Mouse (Mus musculus): ENCODE results near the gene Mctp2. TPM values are rescaled to one million over a fixed set of nuclear protein-coding genes. Genes with fewer than 3 reads are reported as not detected.

Mctp2 gene
- total and polyA plus RNA-seq, 3 experiments, result not detected

- Histone ChIP-seq H3K79me2 (ENCODE audit: control insufficient read depth, insufficient read depth, low read length, poor library complexity) (no peaks in the 10 kb centered on the region), H3K9ac (ENCODE audit: control insufficient read depth, low read depth, low read length, poor library complexity, severe bottlenecking) (no peak overlapping the region), H3K4me1 (ENCODE audit: control insufficient read depth in 1 of 2, insufficient read depth in 2 of 2, low read length in 2 of 2) (no peaks in the 10 kb centered on the region), H3K9me3 (replicated peaks; ENCODE audit: insufficient read depth, low read length) (no peaks in the 10 kb centered on the region), H3K27me3 (ENCODE audit: control insufficient read depth in 1 of 2, insufficient read depth in 2 of 2, low read length in 2 of 2) (no peaks in the 10 kb centered on the region), H3K4me3 (ENCODE audit: control insufficient read depth in 1 of 2, insufficient read depth in 1 of 2, low read depth in 2 of 2, low read length in 2 of 2) (no peak overlapping the region), H3K27ac (ENCODE audit: control insufficient read depth, low read depth, low read length) (no peak overlapping the region), H3K36me3 (ENCODE audit: control insufficient read depth in 1 of 2, insufficient read depth in 2 of 2, low read length in 2 of 2) (no peaks in the 10 kb centered on the region)
- TF ChIP-seq POLR2AphosphoS2 (IDR thresholded peaks at IDR 0.05; ENCODE audit: low read length) (no peak), ELF1 (IDR thresholded peaks at IDR 0.05; ENCODE audit: low read depth, low read length) (no peak), USF2 (IDR thresholded peaks at IDR 0.05; ENCODE audit: borderline replicate concordance in 1 of 2, insufficient read depth in 1 of 2, low read depth in 1 of 2, low read length in 2 of 2) (no peak), TAL1 (IDR thresholded peaks at IDR 0.05; ENCODE audit: low read length) (no peak), ZC3H11A (IDR thresholded peaks at IDR 0.05; ENCODE audit: low read depth, low read length) (no peak), BHLHE40 (IDR thresholded peaks at IDR 0.05; ENCODE audit: borderline replicate concordance, low read depth, low read length) (no peak), MAFK (IDR thresholded peaks at IDR 0.05; ENCODE audit: borderline replicate concordance, low read depth, low read length) (no peak), MEF2A (IDR thresholded peaks at IDR 0.05; ENCODE audit: extremely low read depth, insufficient replicate concordance, low read depth, low read length, poor library complexity, severe bottlenecking) (no peak), E2F4 (IDR thresholded peaks at IDR 0.05; ENCODE audit: borderline replicate concordance, low read depth, low read length) (no peak), SIN3A (IDR thresholded peaks at IDR 0.05; ENCODE audit: low read length) (no peak), KAT2A (conservative IDR thresholded peaks at IDR 0.05; ENCODE audit: low read depth, low read length) (no peak), UBTF (IDR thresholded peaks at IDR 0.05; ENCODE audit: borderline replicate concordance, insufficient read depth, low read depth, low read length) (no peak), POLR2A (IDR thresholded peaks at IDR 0.05; ENCODE audit: control insufficient read depth in 1 of 2, insufficient read depth in 1 of 2, low read depth in 1 of 2, low read length in 2 of 2, poor library complexity in 1 of 2) (no peak)
- DNase-seq (ENCODE audit: low read depth, low spot score), result no peak
Observed at GRCm38 (mm10) chr7:72269994-72270393, 36.4 kb downstream of the Mctp2 start.

- H3K27ac ChIP-seq (ENCODE audit: control insufficient read depth, low read depth, low read length), result no peak overlapping the region
- H3K4me3 ChIP-seq (ENCODE audit: control insufficient read depth in 1 of 2, insufficient read depth in 1 of 2, low read depth in 2 of 2, low read length in 2 of 2), result no peak overlapping the region
- no peaks in the 10 kb centered on the region for H3K9me3 ChIP-seq (replicated peaks; ENCODE audit: insufficient read depth, low read length)
- H3K4me1 ChIP-seq (ENCODE audit: control insufficient read depth in 1 of 2, insufficient read depth in 2 of 2, low read length in 2 of 2), result no peaks in the 10 kb centered on the region
- H3K79me2 ChIP-seq (ENCODE audit: control insufficient read depth, insufficient read depth, low read length, poor library complexity), result no peaks in the 10 kb centered on the region
- no peak overlapping the region for H3K9ac ChIP-seq (ENCODE audit: control insufficient read depth, low read depth, low read length, poor library complexity, severe bottlenecking)
- TF ChIP-seq MAZ (IDR thresholded peaks at IDR 0.05; ENCODE audit: low read depth, low read length) (no peak), POLR2AphosphoS2 (IDR thresholded peaks at IDR 0.05; ENCODE audit: low read length) (no peak), SIN3A (IDR thresholded peaks at IDR 0.05; ENCODE audit: low read length) (no peak), TBP (IDR thresholded peaks at IDR 0.05; ENCODE audit: low read depth, low read length) (no peak)
- H3K27me3 ChIP-seq (ENCODE audit: control insufficient read depth in 1 of 2, insufficient read depth in 2 of 2, low read length in 2 of 2), result no peaks in the 10 kb centered on the region
- no peaks in the 10 kb centered on the region for H3K36me3 ChIP-seq (ENCODE audit: control insufficient read depth in 1 of 2, insufficient read depth in 2 of 2, low read length in 2 of 2)
- no peak for DNase-seq (ENCODE audit: low read depth, low spot score)
Observed at GRCm38 (mm10) chr7:72260766-72261655, 45.4 kb downstream of the Mctp2 start.
